In genomic region chr11:116335244-116336036, GRCm38 (mm10) we compare ENCODE assay signal across 8 mouse cellular contexts. TPM values are rescaled to one million over a fixed set of nuclear protein-coding genes. Genes with fewer than 3 reads are reported as not detected.
DNase-seq lines count a peak whose midpoint lies in the region; ATAC-seq and TF ChIP-seq lines count a peak whose summit lies in the region.

TSS of gene Foxj1 (minus strand) at chr11:116335399.

- dilution Hi-C loops in CH12.LX (cut with MboI; ENCODE audit: extremely low pct_ligation_motif_present, extremely low pct_unique_long_range_greater_than_20kb, low sequenced_read_pairs) = no loop called here

- TF ChIP-seq RAD21 in CH12.LX (IDR thresholded peaks at IDR 0.05; ENCODE audit: low read depth, low read length) = peak; percentile 56

- H3K4me3 ChIP-seq in CH12.LX (replicated peaks in 1 of 3; ENCODE audit: low read depth in 2 of 3, low read length in 2 of 3, poor library complexity in 1 of 3) = peak within 1 kb of the TSS; percentile 41 to 58 (median 51)
- H3K4me3 ChIP-seq in forebrain, embryonic 12.5 days (replicated peaks) = peak within 1 kb of the TSS; percentile 51
- H3K4me3 ChIP-seq in heart, postnatal 0 days (ENCODE audit: low read depth, low read length) = peak within 1 kb of the TSS; percentile 62
- peak within 1 kb of the TSS; percentile 71 for H3K4me3 ChIP-seq in liver, embryonic 16.5 days (ENCODE audit: low read depth, low read length)
- H3K4me3 ChIP-seq in neural tube, embryonic 13.5 days = peak within 1 kb of the TSS; percentile 47
- peak within 1 kb of the TSS; percentile 88 for H3K4me3 ChIP-seq in testis, adult 2 months (ENCODE audit: control insufficient read depth, low read depth, low read length)

- H3K4me2 ChIP-seq in CH12.LX (ENCODE audit: insufficient read depth, low read depth, poor library complexity, severe bottlenecking) = peak within 1 kb of the TSS; percentile 82
- peak within 1 kb of the TSS; percentile 98 for H3K4me2 ChIP-seq in forebrain, embryonic 12.5 days
- peak within 1 kb of the TSS; percentile 97 for H3K4me2 ChIP-seq in heart, postnatal 0 days (ENCODE audit: low read depth, low read length)
- H3K4me2 ChIP-seq in liver, embryonic 16.5 days (ENCODE audit: low read depth, low read length) = peak within 1 kb of the TSS; percentile 98
- H3K4me2 ChIP-seq in neural tube, embryonic 13.5 days = peak within 1 kb of the TSS; percentile 85

- no peak for TF ChIP-seq POLR2A in CH12.LX (IDR thresholded peaks at IDR 0.05; ENCODE audit: low read depth, low read length)
- peak; percentile 71 for TF ChIP-seq POLR2A in testis, adult 2 months (IDR thresholded peaks at IDR 0.05; ENCODE audit: control insufficient read depth, low read depth, low read length)

- ATAC-seq in forebrain, embryonic 12.5 days (ENCODE audit: low FRiP score) = peak; percentile 92
- peak; percentile 95 for ATAC-seq in heart, postnatal 0 days (ENCODE audit: insufficient read depth, low read depth)
- ATAC-seq in liver, embryonic 16.5 days (ENCODE audit: low read depth) = peak; percentile 73
- ATAC-seq in neural tube, embryonic 13.5 days (ENCODE audit: low read depth) = peak; percentile 89

- peak; percentile 97 for DNase-seq in CH12.LX (ENCODE audit: extremely low read depth)
- peak; percentile 82 for DNase-seq in c-Kit-positive CD71-positive TER-119-negative erythroid progenitor cells, embryonic 14.5 days (ENCODE audit: low read depth)
- DNase-seq in heart, postnatal 0 days (ENCODE audit: low spot score) = peak; percentile 88
- DNase-seq in kidney, postnatal 4 days = peak; percentile 98

- no peak for TF ChIP-seq EP300 in CH12.LX (IDR thresholded peaks at IDR 0.05; ENCODE audit: low read length)
- no peak for TF ChIP-seq EP300 in heart, postnatal 0 days (IDR thresholded peaks at IDR 0.05; ENCODE audit: low read depth)

- TF ChIP-seq CTCF in CH12.LX (conservative IDR thresholded peaks at IDR 0.05 in 1 of 2, IDR thresholded peaks at IDR 0.05 in 1 of 2; ENCODE audit: low read depth in 2 of 2, low read length in 2 of 2) = peak in 1 of 2 experiments; percentile 77; a peak in 3 of 4 replicates
- peak; percentile 48 for TF ChIP-seq CTCF in heart, postnatal 0 days (IDR thresholded peaks at IDR 0.05; ENCODE audit: low read depth)
- no peak; the same call in none of the 2 replicates for TF ChIP-seq CTCF in testis, adult 2 months (IDR thresholded peaks at IDR 0.05; ENCODE audit: control insufficient read depth, insufficient read depth, insufficient replicate concordance, low read depth, low read length)

- peaks cover 7 to 11% of the 10 kb centered on the region in 2 experiments for H3K36me3 ChIP-seq in CH12.LX (replicated peaks in 1 of 2; ENCODE audit: control insufficient read depth in 1 of 2, insufficient read depth in 1 of 2, low read length in 1 of 2)
- H3K36me3 ChIP-seq in forebrain, embryonic 12.5 days (replicated peaks) = peaks cover 12% of the 10 kb centered on the region; the same call in 1 of the 2 replicates
- H3K36me3 ChIP-seq in heart, postnatal 0 days (replicated peaks; ENCODE audit: control insufficient read depth, insufficient read depth, low read length) = no peaks in the 10 kb centered on the region
- H3K36me3 ChIP-seq in liver, embryonic 16.5 days (ENCODE audit: control insufficient read depth, insufficient read depth) = no peaks in the 10 kb centered on the region
- peaks cover 20% of the 10 kb centered on the region for H3K36me3 ChIP-seq in neural tube, embryonic 13.5 days
- no peaks in the 10 kb centered on the region for H3K36me3 ChIP-seq in testis, adult 2 months (ENCODE audit: control insufficient read depth, insufficient read depth, low read length)

- no peaks in the 10 kb centered on the region for H3K9me3 ChIP-seq in CH12.LX (replicated peaks; ENCODE audit: low read length)
- H3K9me3 ChIP-seq in forebrain, embryonic 12.5 days = no peaks in the 10 kb centered on the region
- H3K9me3 ChIP-seq in heart, postnatal 0 days (replicated peaks; ENCODE audit: control insufficient read depth, low read length) = no peaks in the 10 kb centered on the region
- H3K9me3 ChIP-seq in liver, embryonic 16.5 days (replicated peaks; ENCODE audit: control insufficient read depth, low read length) = no peaks in the 10 kb centered on the region
- no peaks in the 10 kb centered on the region for H3K9me3 ChIP-seq in neural tube, embryonic 13.5 days

- under 1% methylated on average over 61 of the region's 61 CpGs for WGBS in forebrain, embryonic 12.5 days
- WGBS in heart, postnatal 0 days = under 1% methylated on average over 60 of the region's 61 CpGs
- WGBS in liver, embryonic 16.5 days (ENCODE audit: insufficient replicate concordance) = under 1% methylated on average over 61 of the region's 61 CpGs
- WGBS in neural tube, embryonic 13.5 days = under 1% methylated on average over 59 of the region's 61 CpGs

- peaks cover 16% of the 10 kb centered on the region for H3K27me3 ChIP-seq in CH12.LX (replicated peaks)
- peaks cover 32% of the 10 kb centered on the region for H3K27me3 ChIP-seq in forebrain, embryonic 12.5 days
- H3K27me3 ChIP-seq in heart, postnatal 0 days (ENCODE audit: control insufficient read depth, insufficient read depth, low read length) = peaks cover 30% of the 10 kb centered on the region
- H3K27me3 ChIP-seq in liver, embryonic 16.5 days (ENCODE audit: control insufficient read depth, insufficient read depth, low read depth, low read length) = peaks cover 55% of the 10 kb centered on the region
- peaks cover 24% of the 10 kb centered on the region for H3K27me3 ChIP-seq in neural tube, embryonic 13.5 days
- H3K27me3 ChIP-seq in testis, adult 2 months (ENCODE audit: control insufficient read depth, insufficient read depth, low read length) = no peaks in the 10 kb centered on the region

- H3K9ac ChIP-seq in CH12.LX (ENCODE audit: insufficient read depth, low read depth) = peak within 1 kb of the TSS; percentile 29
- peak within 1 kb of the TSS; percentile 66 for H3K9ac ChIP-seq in forebrain, embryonic 12.5 days
- H3K9ac ChIP-seq in heart, postnatal 0 days (replicated peaks; ENCODE audit: low read depth, low read length) = peak within 1 kb of the TSS; percentile 52
- H3K9ac ChIP-seq in liver, embryonic 16.5 days (ENCODE audit: low read depth, low read length) = peak within 1 kb of the TSS; percentile 55; the same call in 1 of the 2 replicates
- H3K9ac ChIP-seq in neural tube, embryonic 13.5 days = peak within 1 kb of the TSS; percentile 65

- in situ Hi-C loops in CH12.LX (cut with MboI; ENCODE audit: low pct_ligation_motif_present, low pct_unique_long_range_greater_than_20kb, low sequenced_read_pairs) = no loop called here

- no peaks in the 10 kb centered on the region for H3K79me2 ChIP-seq in CH12.LX (replicated peaks; ENCODE audit: control insufficient read depth, extremely low read depth, insufficient read depth, poor library complexity, severe bottlenecking)

- no peak within 1 kb of the TSS for H3K27ac ChIP-seq in CH12.LX (ENCODE audit: insufficient read depth, low read depth)
- peak within 1 kb of the TSS; percentile 83 for H3K27ac ChIP-seq in forebrain, embryonic 12.5 days
- H3K27ac ChIP-seq in heart, postnatal 0 days (ENCODE audit: low read depth) = no peak within 1 kb of the TSS
- H3K27ac ChIP-seq in liver, embryonic 16.5 days (ENCODE audit: low read length) = no peak within 1 kb of the TSS
- H3K27ac ChIP-seq in neural tube, embryonic 13.5 days (replicated peaks) = peak within 1 kb of the TSS; percentile 71
- H3K27ac ChIP-seq in testis, adult 2 months (ENCODE audit: control insufficient read depth, insufficient read depth, low read depth, low read length) = no peak within 1 kb of the TSS; the same call in 1 of the 2 replicates

- H3K4me1 ChIP-seq in CH12.LX (ENCODE audit: control insufficient read depth in 1 of 2, insufficient read depth in 2 of 2) = peaks cover 28 to 75% of the 10 kb centered on the region in 2 experiments
- peaks cover 66% of the 10 kb centered on the region for H3K4me1 ChIP-seq in forebrain, embryonic 12.5 days
- H3K4me1 ChIP-seq in heart, postnatal 0 days (ENCODE audit: control insufficient read depth, insufficient read depth) = 0 out of 2 replicates have a peak, but pooled peaks cover 3% of the 10 kb centered on the region
- H3K4me1 ChIP-seq in liver, embryonic 16.5 days (ENCODE audit: control insufficient read depth, low read depth, low read length) = peaks cover 16% of the 10 kb centered on the region
- peaks cover 68% of the 10 kb centered on the region for H3K4me1 ChIP-seq in neural tube, embryonic 13.5 days (replicated peaks)
- H3K4me1 ChIP-seq in testis, adult 2 months (ENCODE audit: control insufficient read depth, insufficient read depth, low read length) = peaks cover 17% of the 10 kb centered on the region

TF ChIP-seq in CH12.LX, 34 proteins besides CTCF, POLR2A, EP300 and RAD21 (continues in another document):
- TF ChIP-seq MXI1 (IDR thresholded peaks at IDR 0.05; ENCODE audit: low read depth, low read length) (peak; percentile 100), SIN3A (IDR thresholded peaks at IDR 0.05; ENCODE audit: low read length) (peak; percentile 100), SMC3 (IDR thresholded peaks at IDR 0.05; ENCODE audit: low read depth, low read length) (peak; percentile 72), CHD1 (IDR thresholded peaks at IDR 0.05; ENCODE audit: low read depth, low read length) (no peak), UBTF (IDR thresholded peaks at IDR 0.05; ENCODE audit: low read depth, low read length) (0 out of 2 replicates have a peak, but pooled peaks have one; percentile 24), ETS1 (conservative IDR thresholded peaks at IDR 0.05; ENCODE audit: low read depth, low read length) (no peak), ELF1 (IDR thresholded peaks at IDR 0.05; ENCODE audit: low read depth, low read length) (peak; percentile 69), IRF4 (IDR thresholded peaks at IDR 0.05; ENCODE audit: low read depth, low read length) (peak; percentile 38; the same call in 1 of the 2 replicates), HCFC1 (IDR thresholded peaks at IDR 0.05; ENCODE audit: low read depth, low read length) (peak; percentile 37), TBP (conservative IDR thresholded peaks at IDR 0.05; ENCODE audit: low read depth, low read length) (no peak), CHD2 (IDR thresholded peaks at IDR 0.05; ENCODE audit: low read length) (peak; percentile 83), NELFE (IDR thresholded peaks at IDR 0.05; ENCODE audit: low read depth, low read length) (peak; percentile 97)

RNA-seq across cellular contexts. Expression of gene Foxj1, which starts in this region (rescaled TPM):
- total RNA-seq in CH12.LX (2012; rRNA removed) = 0.67 and 2.6 TPM in 2 replicates
- total RNA-seq in CH12.LX (2014; rRNA removed) = 2.0 and 3.0 TPM in 2 replicates
- 0.12 and 0.26 TPM in 2 replicates for polyA plus RNA-seq in CH12.LX (2012; ENCODE audit: insufficient read length, low read depth)
- 10.3 and 14.3 TPM in 2 replicates for polyA plus RNA-seq in forebrain, embryonic 12.5 days (2016; fragmentation: Nextera tagmentation; extraction: Ambion mirVana)
- total RNA-seq in heart, postnatal 0 days (2014; rRNA removed; ENCODE audit: low replicate concordance) = 2.7 TPM in 1 of 2 replicates, not detected in the other
- polyA plus RNA-seq in heart, postnatal 0 days (2015; fragmentation: Nextera tagmentation; extraction: Ambion mirVana) = 0.04 and 1.0 TPM in 2 replicates
- 0.62 and 0.71 TPM in 2 replicates for polyA plus RNA-seq in liver, embryonic 16.5 days (2015; fragmentation: Nextera tagmentation; extraction: Ambion mirVana)
- polyA plus RNA-seq in neural tube, embryonic 13.5 days (2015; fragmentation: Nextera tagmentation; extraction: Ambion mirVana) = 7.8 and 8.1 TPM in 2 replicates
- polyA plus RNA-seq in testis, adult 2 months (2012; rRNA removed) = 75.5 and 97.6 TPM in 2 replicates

Comparison
In these comparisons a context has a peak if more than half of its experiments do, and no peak if none do; other contexts are left out.
1. Peak in ATAC-seq, H3K4me3 ChIP-seq, H3K9ac ChIP-seq and H3K4me2 ChIP-seq in liver, embryonic 16.5 days; RNA of the gene not detected or under 1 TPM.
2. H3K27ac ChIP-seq: peak in forebrain, embryonic 12.5 days (single experiment) and neural tube, embryonic 13.5 days (single experiment); none in CH12.LX (single experiment), heart, postnatal 0 days (single experiment), liver, embryonic 16.5 days (single experiment) and testis, adult 2 months (single experiment).
3. Peak in every context shown above with its lines, with median percentiles within 50 percentile points of each other: DNase-seq, H3K4me2 ChIP-seq, H3K4me3 ChIP-seq, H3K9ac ChIP-seq and ATAC-seq.